Mouse (Mus musculus): ENCODE measurements around the gene Gm28042.

Gene Gm28042

GRCm38 (mm10) chr2:120026984-120027949 is at the start of gene Gm28042, which contains the start of gene Jmjd7:
Gene Gm28042, plus strand, starts transcription at chr2:120027493.
Gene Jmjd7, plus strand, starts transcription at chr2:120027483.
- in situ Hi-C loops (cut with MboI) = no loop called here

- in situ Hi-C loops (cut with MboI) = no loop called here
Measured at GRCm38 (mm10) chr2:119980343-119980986, 46.8 kb upstream of the Gm28042 start.

GRCm38 (mm10) chr2:119981631-119982030 is 45.7 kb upstream of the Gm28042 start:
- in situ Hi-C loops (cut with MboI) = no loop called here

- in situ Hi-C loops (cut with MboI) = no loop called here
Measured at GRCm38 (mm10) chr2:119985871-119986270, 41.4 kb upstream of the Gm28042 start.

- in situ Hi-C loops (cut with MboI) = no loop called here
Measured at GRCm38 (mm10) chr2:119986369-119986768, 40.9 kb upstream of the Gm28042 start.

GRCm38 (mm10) chr2:119987441-119987840 is 39.9 kb upstream of the Gm28042 start:
- in situ Hi-C loops (cut with MboI) = no loop called here

GRCm38 (mm10) chr2:119988952-119989351 is 38.3 kb upstream of the Gm28042 start:
- in situ Hi-C loops (cut with MboI) = no loop called here

GRCm38 (mm10) chr2:119990881-119991280 is 36.4 kb upstream of the Gm28042 start:
- in situ Hi-C loops (cut with MboI) = no loop called here

GRCm38 (mm10) chr2:119992349-119992748 is 34.9 kb upstream of the Gm28042 start:
- in situ Hi-C loops (cut with MboI) = no loop called here

GRCm38 (mm10) chr2:119993515-119993914 is 33.8 kb upstream of the Gm28042 start:
- in situ Hi-C loops (cut with MboI) = no loop called here

- in situ Hi-C loops (cut with MboI) = no loop called here
Measured at GRCm38 (mm10) chr2:119994839-119995238, 32.5 kb upstream of the Gm28042 start.

GRCm38 (mm10) chr2:119995391-119996281 is 31.7 kb upstream of the Gm28042 start:
- in situ Hi-C loops (cut with MboI) = no loop called here

- in situ Hi-C loops (cut with MboI) = no loop called here
Measured at GRCm38 (mm10) chr2:119997354-119997753, 29.9 kb upstream of the Gm28042 start.

- in situ Hi-C loops (cut with MboI) = no loop called here
Measured at GRCm38 (mm10) chr2:119999731-120000130, 27.6 kb upstream of the Gm28042 start.

- in situ Hi-C loops (cut with MboI) = no loop called here
Measured at GRCm38 (mm10) chr2:120000882-120001584, 26.3 kb upstream of the Gm28042 start.

- in situ Hi-C loops (cut with MboI) = no loop called here
Measured at GRCm38 (mm10) chr2:120001956-120002355, 25.3 kb upstream of the Gm28042 start.

- in situ Hi-C loops (cut with MboI) = no loop called here
Measured at GRCm38 (mm10) chr2:120003970-120004369, 23.3 kb upstream of the Gm28042 start.

GRCm38 (mm10) chr2:120006696-120007095 is 20.6 kb upstream of the Gm28042 start:
- in situ Hi-C loops (cut with MboI) = no loop called here

GRCm38 (mm10) chr2:120007680-120008210 is 19.5 kb upstream of the Gm28042 start:
- in situ Hi-C loops (cut with MboI) = no loop called here

- in situ Hi-C loops (cut with MboI) = no loop called here
Measured at GRCm38 (mm10) chr2:120008672-120009071, 18.6 kb upstream of the Gm28042 start.
